Mouse (Mus musculus) neural tube, embryonic 15.5 days (tissue): ENCODE data around the gene Fgfr2. TPM values are rescaled to one million over a fixed set of nuclear protein-coding genes. Genes with fewer than 3 reads are reported as not detected.
A peak's percentile ranks its signal among the peaks of the same experiment; 100 is the strongest.

ENCODE experiments used
- ATAC-seq: fragments of 200-750 bp; cut with Nextera tagmentation; 2 replicates; pipeline ENCODE4 v1.8.0; 2017; ENCODE audit warnings: mild to moderate bottlenecking, moderate TSS enrichment, moderate library complexity; ENCODE audit not compliant: low FRiP score
- H3K27ac ChIP-seq: fragments of 300-500 bp; sonication (generic); replicated peaks from 2 replicates; pipeline ENCODE4 v1.5.1; 2015; ENCODE audit warnings: mild to moderate bottlenecking, inconsistent platforms
- H3K27me3 ChIP-seq: fragments of 300-500 bp; sonication (generic); replicated peaks from 2 replicates; pipeline ENCODE4 v1.6.1; 2015; ENCODE audit warnings: inconsistent platforms
- H3K36me3 ChIP-seq: fragments of 300-500 bp; sonication (generic); 2 replicates; pipeline ENCODE4 v1.6.1; 2015; ENCODE audit warnings: inconsistent platforms
- H3K4me1 ChIP-seq: fragments of 300-500 bp; sonication (generic); 2 replicates; pipeline ENCODE4 v1.6.1; 2015; ENCODE audit warnings: inconsistent platforms
- H3K4me2 ChIP-seq: fragments of 300-500 bp; sonication (generic); 2 replicates; pipeline ENCODE4 v1.6.1; 2015; ENCODE audit warnings: inconsistent platforms, mild to moderate bottlenecking, moderate library complexity
- H3K4me3 ChIP-seq: fragments of 300-500 bp; sonication (generic); replicated peaks from 2 replicates; pipeline ENCODE4 v1.5.1; 2015; ENCODE audit warnings: mild to moderate bottlenecking, inconsistent platforms
- H3K9ac ChIP-seq: fragments of 300-500 bp; sonication (generic); replicated peaks from 2 replicates; pipeline ENCODE4 v1.6.1; 2015; ENCODE audit warnings: mild to moderate bottlenecking, inconsistent platforms
- H3K9me3 ChIP-seq: fragments of 300-500 bp; sonication (generic); replicated peaks from 2 replicates; pipeline ENCODE4 v1.6.1; 2016; ENCODE audit warnings: inconsistent platforms
- WGBS: fragments of 180-500 bp; shearing (Covaris S2); methylation state at CpG from one replicate; pipeline ENCODE4 v1.1.7; 2015; ENCODE audit warnings: mixed read lengths; 5-methylcytosine and 5-hydroxymethylcytosine counted together
- polyA plus RNA-seq: library from polyadenylated mRNA; unstranded; fragments of >200 nt; fragmentation: Nextera tagmentation; extraction: Ambion mirVana; gene quantifications from 2 replicates; pipeline ENCODE4 v1.2.1, GENCODE M21; 2015

Fgfr2 gene
- polyA plus RNA-seq, 1 experiment from 2014 or later: 21.2 TPM

GRCm38 (mm10) chr7:132373594-132374378 is 749.4 kb downstream of the Fgfr2 start:
- H3K9me3 ChIP-seq: no peaks in the 10 kb centered on the region
- peaks cover 29% of the 10 kb centered on the region for H3K4me1 ChIP-seq
- no peaks in the 10 kb centered on the region for H3K36me3 ChIP-seq
- H3K27ac ChIP-seq: peak overlapping the region; percentile 41; the same call in 1 of the 2 replicates
- no peak overlapping the region for H3K4me2 ChIP-seq
- H3K9ac ChIP-seq: no peak overlapping the region
- no peaks in the 10 kb centered on the region for H3K27me3 ChIP-seq
- WGBS: 65% methylated on average over 10 of the region's 10 CpGs
- ATAC-seq: 0 out of 2 replicates have a peak, but pooled peaks have one; percentile 45
- no peak overlapping the region for H3K4me3 ChIP-seq

DNA sequence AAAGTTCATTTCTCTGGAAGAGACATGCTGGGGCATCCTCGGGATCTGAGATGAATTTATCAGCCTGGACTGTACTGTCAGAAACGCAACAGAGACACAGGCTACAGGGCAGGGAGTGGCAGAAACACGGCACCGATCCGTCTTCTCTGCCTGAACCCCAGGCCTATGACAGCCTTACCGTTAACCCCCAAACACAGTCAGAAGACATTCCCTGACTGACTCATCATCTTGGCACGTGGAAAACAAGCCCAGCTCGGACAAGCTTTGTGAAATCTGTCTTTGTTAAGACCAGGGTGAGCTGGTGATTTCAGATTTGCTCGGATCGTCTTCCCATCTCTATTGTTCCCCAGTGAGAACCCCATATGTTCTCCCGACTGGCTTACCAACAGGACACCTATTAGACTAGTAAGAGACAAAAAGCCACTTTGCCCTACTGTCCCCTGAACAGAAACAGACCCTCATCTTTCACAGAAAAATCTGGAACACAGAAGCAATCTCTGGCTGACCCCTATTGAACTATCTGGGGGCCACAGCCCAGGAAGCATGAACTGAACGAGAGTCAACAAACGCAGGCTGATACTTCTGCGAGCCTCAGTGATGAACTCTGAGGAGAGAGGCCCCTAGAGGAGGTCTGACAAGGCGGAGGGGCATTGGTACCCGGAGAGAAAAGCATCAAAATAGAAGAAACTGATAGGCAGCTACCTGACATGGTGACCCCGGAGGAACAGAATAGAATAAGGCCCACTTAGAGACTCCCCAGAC is 750.2 kb downstream of the Fgfr2 start:
- no peak for ATAC-seq
- Histone ChIP-seq H3K4me1 (peaks cover 33% of the 10 kb centered on the region), H3K27ac (peak overlapping the region; percentile 41; the same call in 1 of the 2 replicates), H3K9me3 (no peaks in the 10 kb centered on the region), H3K27me3 (no peaks in the 10 kb centered on the region), H3K4me3 (no peak overlapping the region), H3K36me3 (no peaks in the 10 kb centered on the region), H3K4me2 (no peak overlapping the region), H3K9ac (no peak overlapping the region)
- WGBS: 27% methylated on average over 17 of the region's 17 CpGs

DNA sequence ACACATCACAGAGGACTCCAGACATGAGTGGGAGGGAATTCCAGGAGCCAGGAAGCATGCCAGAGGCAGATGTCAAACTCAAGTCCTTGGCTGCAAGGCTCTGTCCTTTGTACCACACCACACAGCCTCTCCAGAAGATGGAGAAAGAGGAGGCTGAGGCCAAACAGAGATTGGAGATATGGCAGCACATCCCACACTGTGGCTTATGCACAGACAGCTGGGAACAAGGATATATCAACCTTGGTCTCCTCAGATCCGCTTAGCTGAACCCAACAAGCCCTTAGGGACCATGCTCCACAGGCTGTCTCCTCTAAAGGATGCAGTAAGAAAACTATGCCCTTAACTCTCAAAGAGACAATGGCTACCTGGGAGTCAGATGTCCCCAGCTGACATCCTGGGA is 751.3 kb downstream of the Fgfr2 start:
- Histone ChIP-seq H3K27ac (no peak overlapping the region), H3K36me3 (no peaks in the 10 kb centered on the region), H3K9ac (no peak overlapping the region), H3K4me1 (peaks cover 33% of the 10 kb centered on the region), H3K4me2 (no peak overlapping the region), H3K9me3 (no peaks in the 10 kb centered on the region), H3K4me3 (no peak overlapping the region), H3K27me3 (no peaks in the 10 kb centered on the region)
- no peak for ATAC-seq
- WGBS: 65% methylated on average over 1 of the region's 1 CpGs

DNA sequence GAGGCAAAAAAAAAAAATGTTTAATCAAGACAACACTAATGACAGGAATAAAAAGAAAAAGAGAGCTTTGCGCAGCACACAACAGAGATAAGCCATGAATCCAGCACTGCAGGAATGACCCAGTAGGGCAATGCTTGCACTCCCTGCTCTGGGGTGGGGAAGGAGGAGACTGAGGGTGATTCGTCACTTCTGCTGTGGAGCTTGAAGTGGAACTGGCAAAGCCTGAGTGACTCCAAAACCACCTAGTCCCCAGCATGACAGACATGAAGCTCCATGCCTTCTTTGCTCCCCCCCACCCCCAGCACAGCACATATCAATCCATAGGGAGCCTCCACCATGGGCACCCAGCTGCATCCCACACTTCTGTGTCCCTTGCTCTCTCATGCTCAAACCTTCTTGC is 753.4 kb downstream of the Fgfr2 start:
- Histone ChIP-seq H3K36me3 (no peaks in the 10 kb centered on the region), H3K4me3 (no peak overlapping the region), H3K4me1 (peaks cover 33% of the 10 kb centered on the region), H3K9me3 (no peaks in the 10 kb centered on the region), H3K27ac (no peak overlapping the region), H3K4me2 (no peak overlapping the region), H3K27me3 (no peaks in the 10 kb centered on the region), H3K9ac (no peak overlapping the region)
- 81% methylated on average over 2 of the region's 2 CpGs for WGBS
- ATAC-seq: no peak

- H3K27ac ChIP-seq: 0 out of 2 replicates have a peak overlapping the region, but pooled peaks have one; percentile 37
- no peaks in the 10 kb centered on the region for H3K9me3 ChIP-seq
- H3K4me2 ChIP-seq: no peak overlapping the region
- H3K27me3 ChIP-seq: no peaks in the 10 kb centered on the region
- no peaks in the 10 kb centered on the region for H3K36me3 ChIP-seq
- no peak overlapping the region for H3K9ac ChIP-seq
- 57% methylated on average over 6 of the region's 6 CpGs for WGBS
- no peak for ATAC-seq
- no peak overlapping the region for H3K4me3 ChIP-seq
- peaks cover 31% of the 10 kb centered on the region for H3K4me1 ChIP-seq
Observed at GRCm38 (mm10) chr7:132368859-132369258, 754.3 kb downstream of the Fgfr2 start.

GRCm38 (mm10) chr7:132367344-132367743 is 755.8 kb downstream of the Fgfr2 start:
- H3K27me3 ChIP-seq: no peaks in the 10 kb centered on the region
- H3K9me3 ChIP-seq: no peaks in the 10 kb centered on the region
- no peaks in the 10 kb centered on the region for H3K36me3 ChIP-seq
- no peak overlapping the region for H3K4me3 ChIP-seq
- H3K4me2 ChIP-seq: no peak overlapping the region
- no peak for ATAC-seq
- no peak overlapping the region for H3K27ac ChIP-seq
- H3K9ac ChIP-seq: no peak overlapping the region
- H3K4me1 ChIP-seq: peaks cover 26% of the 10 kb centered on the region
- WGBS: 91% methylated on average over 3 of the region's 3 CpGs

DNA sequence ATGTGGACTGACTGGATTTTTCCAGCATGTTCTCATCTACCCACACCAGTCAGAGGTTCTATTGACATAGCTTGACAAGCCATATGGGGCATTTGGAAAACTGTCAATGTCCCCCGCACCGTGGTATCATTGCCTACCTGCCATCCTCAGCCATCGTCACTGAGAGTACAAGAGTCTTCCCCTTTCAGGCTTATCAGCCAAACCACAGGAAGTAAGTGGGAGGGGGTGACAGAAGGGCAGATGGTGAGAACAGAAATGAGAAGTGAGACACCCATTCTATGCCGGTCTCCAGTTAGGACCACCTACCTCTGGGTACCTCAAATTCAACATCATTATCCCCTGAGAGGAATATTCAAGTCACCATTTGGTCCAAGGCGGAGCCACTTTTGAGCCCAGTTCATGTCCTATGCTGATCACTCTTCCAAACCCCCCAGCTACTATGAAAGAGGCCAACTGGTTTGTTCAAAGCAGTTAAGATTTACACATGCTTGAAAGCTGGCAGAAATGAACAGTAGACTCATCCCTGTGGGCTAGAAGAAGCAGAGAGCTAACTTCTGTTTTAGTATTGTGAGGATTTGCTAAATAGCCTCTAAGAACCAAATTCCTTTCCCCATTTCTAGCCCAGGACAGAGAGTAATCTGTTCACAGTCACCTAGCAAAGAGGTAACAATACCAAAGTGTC is 757.3 kb downstream of the Fgfr2 start:
- H3K4me1 ChIP-seq: peaks cover 21% of the 10 kb centered on the region
- 93% methylated on average over 5 of the region's 5 CpGs for WGBS
- H3K9me3 ChIP-seq: no peaks in the 10 kb centered on the region
- ATAC-seq: no peak
- H3K27me3 ChIP-seq: no peaks in the 10 kb centered on the region
- no peak overlapping the region for H3K4me3 ChIP-seq
- no peaks in the 10 kb centered on the region for H3K36me3 ChIP-seq
- no peak overlapping the region for H3K27ac ChIP-seq
- H3K9ac ChIP-seq: no peak overlapping the region
- no peak overlapping the region for H3K4me2 ChIP-seq

- Histone ChIP-seq H3K27me3 (no peaks in the 10 kb centered on the region), H3K9ac (no peak overlapping the region), H3K4me3 (no peak overlapping the region), H3K4me1 (peaks cover 21% of the 10 kb centered on the region), H3K9me3 (no peaks in the 10 kb centered on the region), H3K4me2 (no peak overlapping the region), H3K36me3 (no peaks in the 10 kb centered on the region), H3K27ac (no peak overlapping the region)
- no peak for ATAC-seq
- WGBS: 81% methylated on average over 5 of the region's 5 CpGs
Observed at GRCm38 (mm10) chr7:132365111-132365510, 758.0 kb downstream of the Fgfr2 start.

GRCm38 (mm10) chr7:132364506-132364905 is 758.6 kb downstream of the Fgfr2 start:
- ATAC-seq: no peak
- Histone ChIP-seq H3K27ac (no peak overlapping the region), H3K4me3 (no peak overlapping the region), H3K9me3 (no peaks in the 10 kb centered on the region), H3K27me3 (no peaks in the 10 kb centered on the region), H3K4me2 (no peak overlapping the region), H3K4me1 (peaks cover 21% of the 10 kb centered on the region), H3K9ac (no peak overlapping the region), H3K36me3 (no peaks in the 10 kb centered on the region)
- 73% methylated on average over 5 of the region's 5 CpGs for WGBS

DNA sequence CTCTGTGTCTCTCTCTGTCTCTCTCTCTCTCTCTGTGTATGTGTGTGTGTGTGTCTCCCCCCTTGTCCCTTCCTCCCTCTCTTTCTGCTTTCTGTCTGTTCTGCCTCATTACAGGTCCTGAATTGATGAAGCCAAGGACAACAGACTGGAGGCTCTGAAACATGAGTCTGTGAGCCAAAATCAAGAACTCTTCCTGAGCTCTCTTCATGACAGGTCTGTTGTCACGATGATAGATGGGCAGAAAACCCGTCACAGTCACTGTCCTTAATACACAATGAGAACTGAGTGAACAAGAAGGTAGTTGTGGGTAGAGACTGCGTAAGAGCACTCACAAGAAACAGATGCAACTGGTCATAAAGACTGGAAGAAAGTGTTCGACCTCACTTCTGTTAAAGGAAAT is 762.8 kb downstream of the Fgfr2 start:
- Histone ChIP-seq H3K4me2 (no peak overlapping the region), H3K27ac (no peak overlapping the region)
- 66% methylated on average over 4 of the region's 4 CpGs for WGBS

DNA sequence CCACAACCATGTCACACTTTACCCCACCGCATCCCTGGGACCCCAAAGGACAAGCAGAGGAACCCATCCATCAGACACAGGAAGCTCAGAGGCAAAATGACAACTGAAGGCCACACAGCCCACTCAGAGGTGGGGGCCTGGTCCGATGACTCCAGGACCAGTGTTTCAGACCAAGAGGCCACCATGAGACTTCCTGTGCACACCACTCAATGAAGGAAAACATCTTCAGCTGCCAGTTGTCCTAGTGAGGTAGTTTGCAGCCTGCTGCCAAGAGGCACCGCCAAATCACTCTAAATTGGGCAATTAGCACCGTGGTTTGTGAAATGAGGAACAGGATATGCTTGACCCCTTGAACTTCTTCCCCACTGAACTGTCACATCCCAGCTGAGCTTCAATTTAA is 764.4 kb downstream of the Fgfr2 start:
- peaks cover 9% of the 10 kb centered on the region; the same call in 1 of the 2 replicates for H3K4me1 ChIP-seq
- H3K9me3 ChIP-seq: no peaks in the 10 kb centered on the region
- H3K9ac ChIP-seq: no peak overlapping the region
- H3K4me2 ChIP-seq: no peak overlapping the region
- no peak for ATAC-seq
- H3K27ac ChIP-seq: no peak overlapping the region
- WGBS: 56% methylated on average over 4 of the region's 4 CpGs
- H3K27me3 ChIP-seq: no peaks in the 10 kb centered on the region
- no peaks in the 10 kb centered on the region for H3K36me3 ChIP-seq
- H3K4me3 ChIP-seq: no peak overlapping the region

More for the DNA sequence above, 762.8 kb downstream of the Fgfr2 start:
- H3K4me1 ChIP-seq: peaks cover 9% of the 10 kb centered on the region; the same call in 1 of the 2 replicates
- no peaks in the 10 kb centered on the region for H3K27me3 ChIP-seq
- H3K9me3 ChIP-seq: no peaks in the 10 kb centered on the region
- no peak for ATAC-seq
- no peak overlapping the region for H3K9ac ChIP-seq
- H3K4me3 ChIP-seq: no peak overlapping the region
- no peaks in the 10 kb centered on the region for H3K36me3 ChIP-seq
